Mouse (Mus musculus) ovary, postnatal 10 days (tissue): Measurements from ENCODE around the gene Tbc1d30.

Source experiments
- DNase-seq: peaks from one replicate; pipeline ENCODE4 v3.0.0; 2022; ENCODE audit warnings: low spot score

Gene Tbc1d30

DNA sequence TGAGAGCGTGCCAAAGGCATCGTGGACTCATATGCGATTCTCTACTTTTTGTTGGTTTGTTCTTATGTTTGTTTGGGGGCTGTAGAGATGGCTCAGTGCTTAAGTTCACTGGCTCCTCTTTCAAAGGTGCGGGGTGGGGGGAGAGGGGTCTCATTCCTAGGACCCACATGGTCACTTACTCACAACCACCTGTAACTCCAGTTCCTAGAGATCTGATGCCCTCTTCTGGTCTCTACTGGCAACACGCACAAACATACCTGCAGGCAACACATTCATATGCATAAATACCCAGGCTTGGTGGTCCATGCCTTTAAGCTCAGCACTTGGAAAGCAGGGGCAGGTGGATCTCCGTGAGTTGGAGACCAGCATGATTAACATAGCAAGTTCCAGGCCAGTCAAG is 125.4 kb downstream of the Tbc1d30 start:
- no peak for DNase-seq

DNA sequence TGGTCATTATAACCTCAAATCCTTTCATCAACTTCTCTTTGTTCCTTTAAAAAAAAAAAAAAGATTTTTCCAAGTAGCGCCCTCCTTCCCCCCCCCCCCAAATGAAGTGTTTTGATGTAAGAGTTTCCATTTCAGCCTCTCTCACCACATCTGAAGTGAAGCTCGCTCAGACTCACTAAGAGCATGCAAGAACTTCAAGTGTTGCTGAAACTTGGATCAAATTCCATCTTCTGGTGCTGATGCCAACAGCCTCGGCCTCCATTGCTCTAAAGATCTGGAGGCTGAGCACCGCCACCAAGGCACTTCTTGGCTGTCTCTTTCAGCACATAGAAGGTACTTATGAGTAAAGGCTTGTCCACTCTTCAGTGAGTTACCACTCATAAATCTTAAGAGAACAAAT is 128.2 kb downstream of the Tbc1d30 start:
- DNase-seq: no peak

DNA sequence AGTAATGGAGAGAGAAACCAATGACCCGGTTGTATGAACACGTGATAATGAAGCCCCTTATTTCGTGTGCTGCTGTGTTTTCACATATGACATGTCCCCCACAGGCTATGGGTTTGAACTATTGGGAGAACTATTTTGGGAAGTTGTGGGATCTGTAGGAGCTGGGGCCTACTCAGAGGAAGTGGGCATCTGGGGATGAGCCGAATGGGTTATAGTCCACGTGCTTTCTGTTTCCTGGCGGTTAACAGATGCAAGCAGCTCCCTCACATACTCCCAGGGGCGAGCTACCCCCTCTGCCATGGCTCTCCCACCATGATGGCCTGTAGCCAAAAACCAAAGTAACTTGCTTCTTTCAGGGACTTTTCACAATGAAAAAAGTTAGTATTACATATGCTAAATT is 132.5 kb downstream of the Tbc1d30 start:
- DNase-seq: no peak

DNA sequence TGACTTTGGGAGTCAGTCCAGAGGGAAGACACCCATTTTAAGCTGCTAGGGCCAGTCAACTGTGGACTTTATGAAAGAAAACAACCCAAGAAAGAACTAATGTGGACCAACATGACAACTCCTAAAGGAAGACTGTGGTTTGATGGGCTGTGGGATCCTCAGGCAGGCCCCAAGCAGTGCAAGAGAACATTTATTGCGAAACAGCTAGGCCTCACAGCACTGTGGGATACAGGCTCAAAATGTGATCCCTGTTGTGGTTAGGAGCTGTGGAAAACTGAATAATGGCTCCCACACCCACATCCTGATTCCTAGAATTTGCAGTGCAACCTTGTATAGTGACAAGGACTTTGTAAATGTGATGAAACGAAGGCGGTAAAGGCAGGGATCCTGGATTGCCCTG is 134.3 kb downstream of the Tbc1d30 start:
- no peak for DNase-seq
